Mouse (Mus musculus): ENCODE data around the gene Rplp1. TPM values are rescaled to one million over a fixed set of nuclear protein-coding genes. Genes with fewer than 3 reads are reported as not detected.

Gene Rplp1
- 2,768 and 27,056 TPM in 2 replicates for polyA plus RNA-seq (2012; ENCODE audit: low replicate concordance)

DNA sequence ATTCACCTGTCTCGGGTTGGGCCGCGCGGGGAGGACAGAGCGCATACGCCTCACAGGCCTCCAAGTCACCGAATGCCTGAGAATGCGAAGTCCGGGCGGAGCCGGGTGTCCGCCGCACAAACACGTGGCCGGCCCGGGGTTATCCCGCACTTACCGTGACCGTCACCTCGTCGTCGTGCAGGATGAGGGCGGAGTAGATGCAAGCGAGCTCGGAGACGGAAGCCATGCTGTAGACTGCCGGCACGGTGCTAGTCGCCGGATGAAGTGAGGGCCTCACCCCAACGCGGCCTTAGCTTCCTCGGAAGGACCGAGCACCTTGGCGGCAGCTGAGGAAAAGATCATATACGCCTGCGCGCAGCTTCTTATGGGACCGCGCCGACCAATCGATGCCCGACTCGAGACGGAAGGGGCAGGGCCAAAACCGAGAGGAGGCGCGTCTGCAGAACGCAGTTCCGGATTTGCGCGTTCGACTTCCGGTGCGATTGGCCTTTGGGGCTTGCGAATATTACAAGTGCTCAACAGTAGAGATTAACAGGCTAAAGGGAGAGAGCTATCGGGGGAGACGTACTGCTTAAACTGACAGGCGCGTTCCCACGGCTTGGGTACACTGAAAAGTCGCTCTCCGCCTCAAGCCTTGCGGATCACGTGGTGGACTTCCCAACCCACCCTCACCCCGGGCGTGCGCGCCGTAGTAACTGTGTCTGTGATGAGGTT lies at the start of gene Rplp1:
Gene Rplp1 (minus strand): TSS at position 340 of the 714 bp plus-strand sequence.

DNA sequence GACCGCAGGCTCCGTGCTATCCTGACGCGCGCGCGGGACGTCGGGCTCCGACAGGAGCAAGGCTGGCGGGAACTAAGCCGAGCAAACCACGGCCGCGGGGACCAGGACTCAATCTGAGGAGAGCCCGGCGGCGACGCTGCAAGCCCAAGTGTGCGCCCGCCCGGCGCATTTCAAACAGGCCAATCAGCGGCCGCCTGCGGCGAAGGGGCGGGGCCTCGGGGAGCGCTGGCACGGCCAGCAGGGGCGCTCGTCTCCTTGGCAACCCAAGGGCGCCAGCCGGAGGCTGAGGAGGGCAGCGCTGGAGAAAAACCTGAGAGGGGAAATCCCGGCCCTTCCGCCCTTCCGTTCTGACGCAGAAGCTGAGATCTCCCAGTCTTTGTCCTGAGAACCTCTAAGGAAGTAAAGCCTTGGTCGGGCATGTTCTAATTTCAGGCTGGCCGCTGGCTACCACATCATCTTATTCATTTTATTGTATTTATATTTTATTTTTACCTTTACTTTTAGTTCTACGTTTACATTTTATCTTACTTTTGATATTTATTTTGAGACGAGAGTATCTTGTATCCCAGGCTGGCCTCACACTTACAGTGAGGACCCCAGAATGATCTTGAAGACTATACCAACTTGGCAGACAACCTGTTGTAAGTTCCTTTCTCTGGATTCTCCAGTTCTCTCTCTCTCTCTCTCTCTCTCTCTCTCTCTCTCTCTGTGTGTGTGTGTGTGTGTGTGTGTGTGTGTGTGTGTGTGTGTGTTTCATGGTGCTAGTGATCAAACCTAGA lies 32.5 kb upstream of the Rplp1 start, which contains the start of gene Kif23:
Gene Kif23 (minus strand): TSS at position 152 of the 779 bp plus-strand sequence.

Other genes starting within 250 kb of the Rplp1 start
- 4.5 and 10.6 TPM in 2 replicates for gene Kif23, start 32.2 kb upstream of the Rplp1 start, polyA plus RNA-seq (2012; ENCODE audit: low replicate concordance)
- 0.28 and 0.45 TPM in 2 replicates for gene Paqr5, start 112.3 kb upstream of the Rplp1 start, polyA plus RNA-seq (2012; ENCODE audit: low replicate concordance)
- 4.4 and 10.6 TPM in 2 replicates for gene Glce, start 208.1 kb upstream of the Rplp1 start, polyA plus RNA-seq (2012; ENCODE audit: low replicate concordance)

All from hematopoietic multipotent progenitor cell, adult 10-12 weeks (in vitro differentiated cells).